Mouse (Mus musculus) kidney, postnatal 4 days (tissue): Measurements from ENCODE around the gene Zfp536.

Experiments
- DNase-seq, 2 experiments: peaks; one replicate each; pipeline ENCODE4 v3.0.0; 2021; ENCODE audit warnings: mixed read lengths in 2 of 2

The Zfp536 gene

DNA sequence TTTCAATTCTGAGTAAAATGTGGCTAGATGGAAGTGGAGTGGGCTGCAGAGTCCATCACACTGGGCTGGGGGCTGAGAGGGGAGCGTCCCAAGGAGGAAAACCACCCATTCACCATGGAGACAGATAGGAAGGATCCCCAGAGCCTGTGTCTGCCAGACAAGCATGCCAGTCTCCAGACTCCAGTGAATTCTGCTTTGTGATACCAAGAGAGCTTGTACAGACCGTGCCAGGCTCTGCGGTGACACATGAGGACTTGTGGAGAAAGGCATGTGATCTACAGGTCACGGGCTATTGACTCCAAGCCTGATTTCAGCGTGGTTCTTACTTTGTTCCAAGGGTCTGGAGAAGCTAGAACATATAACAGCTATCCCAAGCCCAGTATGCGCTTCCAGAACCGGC lies 230.5 kb downstream of the Zfp536 start:
- no peak for DNase-seq

DNA sequence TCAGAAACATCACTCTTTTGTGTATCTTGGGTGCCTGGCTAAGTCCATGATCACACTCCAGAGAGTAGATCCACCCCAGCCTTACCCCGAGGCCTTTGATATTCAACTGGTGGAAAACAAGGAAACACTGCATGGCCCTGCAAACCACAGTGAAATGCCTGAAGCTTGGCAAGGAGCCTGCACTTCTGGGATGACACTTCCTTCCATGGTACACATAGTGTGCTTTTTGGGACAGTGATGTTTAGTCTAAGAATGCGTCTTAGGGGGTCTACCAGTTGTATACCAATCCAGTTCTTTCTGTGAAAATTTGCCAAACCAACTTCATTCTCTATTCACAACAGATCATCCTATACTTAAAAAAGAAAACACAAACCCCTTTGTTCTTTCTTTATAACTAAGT lies 242.3 kb downstream of the Zfp536 start:
- DNase-seq: no peak

DNA sequence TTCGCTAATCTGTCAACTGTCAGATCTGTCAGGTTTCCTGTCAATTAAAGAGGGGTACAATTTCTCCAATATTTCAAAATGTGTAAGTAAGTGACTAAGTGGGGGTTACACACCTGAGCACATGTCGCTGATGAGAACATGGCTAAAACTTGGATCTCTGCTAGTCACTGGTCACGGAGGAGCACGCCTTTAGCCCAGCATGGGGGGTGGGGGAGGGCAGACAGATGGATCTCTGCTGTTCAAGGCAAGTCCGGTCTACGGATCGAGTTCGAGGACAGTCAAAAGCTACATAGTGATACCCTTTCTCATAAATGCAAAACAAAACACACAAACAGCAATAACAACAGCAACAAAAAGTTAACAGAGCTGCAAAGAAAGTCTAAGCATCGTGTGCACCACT lies 245.1 kb downstream of the Zfp536 start:
- DNase-seq: no peak

DNA sequence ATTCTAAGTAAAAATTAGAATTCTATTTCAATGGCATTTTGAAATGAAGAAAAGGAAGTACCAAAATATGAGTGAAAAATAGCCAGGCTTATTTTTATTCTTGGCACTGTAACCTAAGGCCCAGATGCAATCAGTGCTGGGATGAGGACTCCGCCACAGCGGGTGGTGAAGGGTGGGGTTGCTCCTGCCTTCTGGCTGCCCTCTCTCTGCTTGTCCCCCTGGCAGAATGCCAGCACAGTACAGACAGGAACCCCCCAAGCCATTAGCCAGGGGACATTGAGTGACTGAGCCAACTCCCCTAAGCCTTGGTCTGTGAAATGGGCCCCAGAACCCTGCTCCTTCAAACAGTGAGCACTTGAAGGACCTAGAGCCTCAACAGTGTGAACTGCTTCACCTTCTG lies 245.6 kb downstream of the Zfp536 start:
- no peak for DNase-seq

DNA sequence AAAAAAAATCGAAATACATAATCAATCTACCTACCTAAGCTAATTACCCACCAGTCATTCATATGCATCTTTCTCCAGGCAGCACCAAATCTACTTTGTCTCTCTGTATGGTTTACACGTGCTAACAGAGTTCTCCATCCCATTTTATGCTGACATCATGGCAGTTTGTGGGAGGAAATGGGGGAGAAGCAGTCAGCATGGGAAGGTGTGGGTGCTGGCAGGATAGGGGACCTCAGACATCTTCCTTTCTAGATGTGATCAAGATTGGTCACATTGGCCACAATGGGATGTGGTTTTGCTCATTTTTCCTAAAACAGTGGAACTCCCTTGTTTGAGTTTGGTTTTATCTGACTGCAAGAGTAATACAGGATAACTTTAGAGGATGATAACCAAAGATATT lies 252.0 kb downstream of the Zfp536 start:
- DNase-seq: no peak

DNA sequence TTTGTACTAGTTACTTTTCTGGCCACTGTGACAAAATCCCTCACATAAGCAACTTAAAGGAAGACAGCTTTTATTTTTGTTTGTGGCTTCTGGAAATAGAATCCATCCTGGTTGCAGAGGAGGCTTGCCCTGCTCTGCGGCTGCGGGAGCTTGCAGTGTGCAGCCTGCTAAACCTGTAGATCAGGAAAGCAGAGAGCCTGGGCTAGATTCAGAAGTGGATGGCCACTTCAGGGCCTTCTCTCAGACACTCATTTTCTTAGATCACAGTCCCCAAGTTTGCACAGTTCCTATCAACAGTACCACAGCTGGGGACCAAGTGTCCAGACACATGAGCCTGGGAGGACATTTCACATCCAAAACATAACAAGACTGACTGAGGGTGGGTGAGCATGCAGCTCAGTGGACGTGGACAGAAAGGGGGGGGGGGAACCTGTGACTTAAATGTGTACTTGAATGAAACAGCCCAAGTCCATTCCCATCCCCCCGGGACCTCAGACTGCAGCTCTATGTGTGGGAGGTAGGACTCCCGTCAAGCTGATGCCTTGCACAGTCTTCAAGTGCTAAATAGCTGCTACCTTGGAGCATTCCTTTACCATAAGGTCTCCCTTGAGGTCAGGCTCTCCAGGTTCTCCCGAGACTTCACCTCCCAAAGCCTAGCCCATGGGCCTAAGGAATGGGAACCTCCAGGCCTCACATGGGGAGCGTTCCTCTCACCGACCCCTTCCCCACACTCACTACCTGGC lies 262.3 kb downstream of the Zfp536 start:
- DNase-seq: no peak

DNA sequence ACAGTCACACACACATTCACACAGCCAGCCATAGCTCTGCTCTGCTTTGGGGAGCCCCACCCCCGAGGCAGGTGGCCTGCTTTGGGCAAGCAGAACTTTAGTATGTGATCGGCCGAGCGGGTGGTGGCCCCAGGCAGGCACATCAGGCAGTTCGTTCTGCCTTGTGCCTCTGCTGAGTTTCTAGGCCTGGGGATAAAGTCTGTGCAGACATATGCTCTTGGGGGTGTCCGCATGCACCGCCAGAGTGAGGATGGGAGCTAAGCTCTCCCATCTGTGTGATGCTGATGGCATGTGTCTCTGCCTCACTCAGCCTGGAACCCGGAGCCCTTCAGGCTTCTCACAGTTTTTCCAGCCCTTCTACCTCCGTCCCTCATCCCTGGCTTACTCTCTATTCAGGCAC lies 263.7 kb downstream of the Zfp536 start:
- no peak for DNase-seq

DNA sequence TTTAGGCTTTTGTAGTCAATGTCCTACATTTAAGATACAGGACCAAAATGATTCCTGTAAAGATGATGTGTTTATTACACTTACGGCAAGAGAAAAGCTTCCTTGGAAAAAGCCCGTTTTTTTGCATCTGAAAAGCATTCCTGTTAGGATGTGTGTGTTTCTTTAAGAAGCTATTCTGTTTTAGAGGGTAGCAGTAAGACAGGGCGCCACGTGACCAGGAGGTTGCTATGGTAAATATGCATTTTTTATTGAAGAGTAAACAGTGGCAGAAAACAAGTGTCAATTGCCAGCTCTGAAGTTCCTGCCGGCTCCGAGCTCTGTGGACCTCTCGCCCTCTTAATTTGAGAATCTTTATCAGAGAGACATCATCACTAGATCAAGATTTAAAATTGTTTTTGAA lies 267.9 kb downstream of the Zfp536 start:
- no peak for DNase-seq

DNA sequence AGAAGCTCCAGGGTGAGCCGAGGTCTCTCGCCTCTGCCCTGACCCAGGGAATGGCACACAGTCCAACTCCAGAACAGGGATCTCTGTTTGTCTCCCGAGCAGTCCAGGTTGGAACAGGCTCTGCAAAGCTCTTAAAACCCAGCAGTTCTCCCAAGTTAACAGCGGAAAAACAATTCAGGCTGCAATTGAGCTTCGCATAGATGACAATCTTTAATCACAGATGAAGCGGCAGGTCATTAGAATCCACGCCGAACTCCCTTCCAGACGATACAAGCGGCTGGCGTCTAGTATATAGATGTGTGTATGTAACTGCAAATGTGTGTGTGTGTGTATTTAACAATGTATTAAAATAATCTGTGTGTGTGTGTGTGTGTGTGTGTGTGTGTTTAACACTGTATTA lies 268.3 kb downstream of the Zfp536 start:
- no peak for DNase-seq

DNA sequence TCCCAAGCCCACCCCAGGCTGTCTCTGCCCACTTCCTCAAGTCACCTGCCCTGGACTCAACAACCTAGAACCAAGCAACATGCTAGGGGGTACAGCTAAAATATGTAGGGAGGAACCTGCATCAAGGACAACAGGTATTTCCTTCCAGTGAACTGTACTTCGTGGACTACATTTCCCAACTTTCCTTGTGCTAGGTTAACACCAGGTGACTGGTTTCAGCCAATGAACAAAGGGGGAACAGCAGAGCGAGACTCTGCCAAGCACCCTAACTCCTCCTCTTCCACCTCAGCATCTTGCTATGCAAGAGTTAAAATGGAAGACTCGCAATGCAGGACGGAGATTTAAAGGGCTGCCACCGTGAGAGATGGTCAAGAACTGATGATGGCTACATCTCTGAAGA lies 274.6 kb downstream of the Zfp536 start:
- no peak for DNase-seq

DNA sequence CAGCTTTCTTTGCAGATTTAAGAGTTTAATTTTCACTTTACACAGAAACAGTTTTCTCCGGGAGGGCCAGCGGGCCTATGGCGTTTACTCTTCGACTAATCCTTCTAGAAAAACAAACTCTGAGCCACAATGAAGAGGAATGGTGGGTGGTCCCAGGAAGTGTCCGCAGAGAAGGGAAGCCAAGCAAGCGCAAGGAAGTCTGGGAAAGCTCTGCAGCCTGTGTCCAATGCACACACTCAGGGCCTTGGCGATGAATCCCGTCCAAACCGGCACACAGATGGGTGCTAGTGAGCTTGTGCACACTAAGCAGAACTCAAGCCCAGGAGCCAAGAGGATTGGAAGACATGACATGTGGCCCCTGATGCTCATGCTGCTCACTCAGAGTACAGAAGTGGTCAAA lies 276.9 kb downstream of the Zfp536 start:
- DNase-seq: peak; percentile 19 to 48

DNA sequence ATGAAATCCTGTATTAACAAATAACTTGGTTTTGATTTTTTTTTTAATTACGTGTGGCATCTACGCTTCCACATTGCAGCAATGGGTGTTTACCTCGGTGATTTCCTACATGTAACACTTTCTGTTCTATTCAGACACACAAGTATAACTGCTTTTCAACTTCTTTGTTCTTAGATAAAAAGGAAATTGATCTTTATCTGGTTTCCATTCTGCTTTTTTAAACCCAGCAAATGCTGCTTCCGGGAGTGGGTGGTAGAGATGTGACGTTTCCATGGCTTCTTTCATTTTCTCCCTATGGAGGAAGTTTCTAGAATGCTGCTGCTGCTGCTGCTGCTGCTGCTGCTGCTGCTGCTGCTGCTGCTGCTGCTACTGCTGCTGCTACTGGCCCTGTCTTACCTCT lies 283.1 kb downstream of the Zfp536 start:
- no peak for DNase-seq

DNA sequence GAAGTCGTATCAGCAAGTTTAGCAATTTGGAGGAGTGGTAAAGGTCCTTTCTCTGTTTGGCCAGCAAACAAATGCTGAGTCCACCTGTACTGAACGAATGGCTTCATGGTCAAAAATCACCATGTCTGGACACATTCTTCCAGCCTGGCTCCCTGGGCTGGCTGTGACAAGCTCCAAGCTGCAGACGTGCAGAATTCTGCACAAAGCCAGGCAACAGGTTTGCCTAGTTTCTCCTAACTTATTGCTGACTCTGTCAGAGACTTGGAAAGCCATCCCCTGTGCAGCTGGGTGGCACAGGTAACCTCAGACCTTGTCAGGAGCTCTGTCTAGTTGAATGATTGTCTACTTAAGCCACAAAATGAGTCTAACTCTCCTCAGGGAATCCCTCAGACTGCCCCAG lies 288.5 kb downstream of the Zfp536 start:
- no peak for DNase-seq

DNA sequence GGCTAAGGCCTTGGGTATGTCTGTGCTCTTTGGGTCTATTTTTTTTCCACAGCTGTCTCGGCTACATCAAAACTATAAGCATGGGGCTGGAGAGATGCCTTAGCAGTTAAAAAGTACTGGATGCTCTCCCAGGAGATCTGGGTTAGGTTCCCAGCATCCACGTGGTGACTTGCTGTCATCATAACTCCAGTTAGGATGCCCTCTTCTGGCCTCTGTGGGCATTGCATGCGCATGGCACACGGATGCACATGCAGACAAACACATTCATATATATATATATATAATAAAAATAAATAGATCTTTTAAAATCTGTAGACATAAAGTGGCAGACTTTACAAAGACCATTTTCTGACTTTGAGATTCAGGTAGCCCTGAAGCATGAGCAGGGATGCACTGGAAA lies 290.9 kb downstream of the Zfp536 start:
- DNase-seq: peak in 1 of 2 experiments; percentile 29

DNA sequence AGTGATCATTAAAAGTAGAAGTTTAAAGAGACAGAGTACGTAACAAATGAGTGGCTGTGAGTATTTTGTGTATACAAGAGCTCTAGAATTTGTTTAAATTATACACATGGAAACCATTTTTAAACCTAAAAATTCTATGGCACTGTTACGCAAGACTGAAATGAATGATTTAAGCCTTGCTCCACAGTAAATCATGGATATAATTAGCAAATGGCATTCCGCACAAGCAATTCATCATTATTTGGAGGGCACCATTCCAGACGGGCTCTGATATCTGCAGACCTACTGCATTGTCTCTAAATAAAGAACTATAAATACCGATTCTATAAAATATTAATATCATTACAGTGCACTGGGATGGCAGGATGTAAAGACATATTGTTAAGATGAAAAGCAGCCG lies 292.3 kb downstream of the Zfp536 start:
- no peak for DNase-seq

DNA sequence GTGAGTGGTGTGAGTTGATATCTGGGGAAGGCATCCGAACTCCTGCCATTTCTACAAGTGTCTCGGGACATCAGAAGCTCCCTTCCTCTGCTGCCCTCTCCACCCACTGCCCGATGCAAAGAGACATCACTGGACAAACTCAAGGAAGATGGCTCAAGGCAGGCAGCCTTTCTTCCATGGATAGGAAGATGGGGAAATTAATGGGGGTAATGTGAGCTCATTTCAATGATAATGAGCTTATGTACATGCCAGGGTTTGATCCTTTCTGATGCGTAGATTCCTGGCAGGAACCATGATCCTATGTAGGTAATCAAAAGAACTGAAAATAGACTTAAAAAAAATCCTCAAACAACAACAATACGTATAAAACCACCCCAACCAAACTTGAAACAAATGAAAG lies 296.1 kb downstream of the Zfp536 start:
- no peak for DNase-seq

DNA sequence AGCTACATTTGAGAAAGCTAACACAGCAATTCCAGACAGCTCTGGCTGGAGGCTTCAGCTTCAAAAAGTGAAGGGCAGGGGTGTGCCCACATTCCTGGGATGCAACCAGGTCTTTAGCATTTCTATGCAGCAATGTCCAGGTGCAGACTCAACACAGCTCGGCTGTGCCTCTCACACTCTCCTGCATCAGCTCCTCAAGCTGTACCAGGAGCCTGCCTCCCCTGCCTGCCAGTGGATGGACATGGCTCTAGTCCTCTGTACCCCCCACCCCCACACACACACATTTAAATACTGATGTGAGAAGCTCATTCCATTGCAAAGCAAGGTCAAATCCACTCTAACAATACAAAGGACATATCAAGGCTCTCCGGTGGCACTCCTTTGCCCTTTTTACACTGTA lies 298.0 kb downstream of the Zfp536 start:
- no peak for DNase-seq

DNA sequence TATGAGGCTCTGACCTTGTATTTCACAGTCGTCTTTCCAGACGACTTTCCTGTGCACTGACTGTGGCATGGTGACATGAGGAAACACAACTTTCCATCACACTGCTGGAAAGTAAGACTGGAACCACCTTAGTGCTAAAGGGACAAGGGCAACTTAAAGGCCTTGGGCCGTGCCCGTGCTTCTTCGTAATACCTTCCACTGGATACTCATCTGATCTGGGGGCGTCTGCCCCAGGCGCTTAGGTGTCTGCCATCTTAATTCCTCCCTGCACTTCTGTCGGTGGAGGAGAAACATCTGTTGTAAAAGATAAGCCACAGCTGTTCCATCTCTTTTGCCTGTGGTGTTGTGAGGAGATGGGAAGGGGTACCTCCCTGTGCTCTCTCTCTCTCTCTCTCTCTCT lies 299.2 kb downstream of the Zfp536 start:
- DNase-seq: no peak

DNA sequence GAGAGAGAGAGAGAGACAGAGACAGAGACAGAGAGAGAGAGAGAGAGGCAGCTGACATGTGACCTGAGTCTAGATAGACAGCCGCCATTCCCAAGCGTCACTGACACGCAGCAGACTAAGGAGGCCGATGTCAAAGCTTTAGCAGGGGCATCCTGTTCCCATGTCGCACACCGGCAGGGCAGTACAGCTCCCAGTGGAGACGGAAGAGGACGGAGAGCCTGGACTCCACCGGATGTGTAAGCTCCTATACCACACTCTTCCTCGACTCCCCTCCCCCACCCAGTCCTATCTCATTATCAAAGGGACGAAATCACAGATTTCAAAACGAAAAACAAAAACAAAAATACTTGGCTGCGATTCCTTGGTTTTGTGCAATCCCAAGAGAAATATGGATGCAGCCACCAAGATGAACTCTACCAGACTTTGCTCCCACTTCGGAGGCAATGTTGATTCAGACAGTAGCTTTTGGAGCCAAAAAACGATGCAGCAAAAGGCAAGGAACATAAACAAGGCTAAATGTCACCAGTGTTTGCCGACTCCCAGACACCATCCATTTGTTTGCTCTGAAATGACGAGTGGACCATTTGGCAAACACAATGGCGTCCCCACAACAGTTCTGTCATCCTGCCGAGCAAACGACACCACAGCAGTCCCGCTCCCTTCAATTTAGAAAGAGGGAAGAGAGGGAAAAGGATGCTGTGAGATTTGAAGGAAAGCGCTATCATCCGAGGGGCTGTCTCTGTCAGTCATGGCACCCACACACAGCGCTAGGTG lies 299.9 kb downstream of the Zfp536 start:
- no peak for DNase-seq

DNA sequence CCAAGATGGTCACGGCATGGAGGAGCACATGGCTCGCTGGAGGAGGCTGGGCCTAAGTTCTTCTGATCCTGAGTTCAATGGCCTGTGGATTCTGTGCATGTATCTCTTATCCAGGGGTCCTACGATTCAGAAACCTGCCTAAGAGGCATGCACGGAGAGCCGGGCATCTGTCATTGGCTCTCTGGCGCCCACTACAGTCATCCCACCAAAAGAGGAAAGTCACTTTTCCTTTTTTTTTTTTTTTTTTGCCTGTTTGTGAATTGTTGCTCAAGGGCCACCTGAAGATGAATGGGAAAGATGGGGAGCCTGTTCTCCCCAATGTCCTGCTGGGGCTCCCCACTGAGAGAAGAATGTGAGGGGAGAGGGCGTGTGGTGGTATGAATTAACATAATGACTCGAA lies 301.7 kb downstream of the Zfp536 start:
- peak in 1 of 2 experiments; percentile 28 for DNase-seq

DNA sequence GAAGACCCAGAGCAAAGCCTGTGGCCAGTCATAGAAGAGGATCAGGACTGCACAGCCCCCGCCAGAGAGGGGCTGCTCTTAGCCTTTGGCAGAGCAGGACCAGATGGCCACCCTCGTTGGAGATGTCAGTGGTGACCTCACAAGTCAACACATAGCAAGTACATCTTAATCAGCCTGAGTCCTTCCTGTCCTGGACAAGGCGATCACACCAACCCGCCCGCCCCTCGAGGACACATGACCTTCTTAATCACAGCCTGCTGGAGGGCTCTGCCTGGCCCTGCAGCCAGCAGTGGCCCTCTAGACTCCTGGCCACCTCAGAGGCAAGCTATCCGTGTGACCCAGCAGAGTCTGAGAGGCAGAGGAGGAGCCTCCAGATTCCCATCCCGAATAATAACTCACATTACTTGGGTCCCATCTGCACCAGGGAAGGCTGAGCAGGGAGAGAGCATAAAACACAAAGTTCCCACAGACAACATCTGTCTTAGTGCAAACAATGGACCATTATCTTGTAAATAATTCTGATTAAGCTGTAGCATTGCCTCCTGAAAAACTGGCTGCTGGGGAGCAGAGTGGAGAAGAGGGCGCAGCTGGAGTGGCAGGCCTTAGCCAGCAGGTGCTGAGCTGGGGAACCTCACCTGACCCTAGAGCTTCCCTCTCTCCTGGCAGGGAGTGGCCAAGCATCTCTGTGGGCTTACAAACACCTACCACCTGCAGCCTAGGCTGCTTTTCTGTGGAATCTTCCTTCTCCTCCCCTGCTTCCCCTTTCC lies 306.8 kb downstream of the Zfp536 start:
- DNase-seq: no peak

DNA sequence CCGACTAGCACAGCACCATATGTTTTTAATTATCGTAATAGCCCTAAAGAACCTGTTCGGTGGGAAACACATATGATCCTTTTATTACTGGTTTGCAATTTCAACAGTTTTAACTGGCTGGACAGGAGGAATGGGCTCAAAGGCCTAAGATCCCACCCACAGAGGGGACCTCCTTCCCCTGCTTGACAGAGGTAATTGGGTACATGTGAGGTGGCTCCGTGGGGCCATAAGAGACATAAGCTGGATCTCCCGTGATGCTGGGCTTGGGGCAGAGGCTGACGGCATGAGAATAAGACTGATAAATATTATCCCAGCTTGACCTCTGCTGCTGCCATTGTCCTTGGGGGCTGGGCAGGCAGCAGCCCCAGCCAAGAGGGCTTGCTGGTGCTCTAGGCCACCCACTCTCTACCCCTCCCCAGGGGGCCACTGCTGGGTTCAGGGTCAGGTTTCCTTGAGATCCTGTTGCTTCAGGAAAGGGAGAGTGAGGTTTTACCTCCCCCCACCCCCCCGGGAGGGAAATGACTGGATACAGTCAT lies 309.2 kb downstream of the Zfp536 start:
- no peak for DNase-seq

DNA sequence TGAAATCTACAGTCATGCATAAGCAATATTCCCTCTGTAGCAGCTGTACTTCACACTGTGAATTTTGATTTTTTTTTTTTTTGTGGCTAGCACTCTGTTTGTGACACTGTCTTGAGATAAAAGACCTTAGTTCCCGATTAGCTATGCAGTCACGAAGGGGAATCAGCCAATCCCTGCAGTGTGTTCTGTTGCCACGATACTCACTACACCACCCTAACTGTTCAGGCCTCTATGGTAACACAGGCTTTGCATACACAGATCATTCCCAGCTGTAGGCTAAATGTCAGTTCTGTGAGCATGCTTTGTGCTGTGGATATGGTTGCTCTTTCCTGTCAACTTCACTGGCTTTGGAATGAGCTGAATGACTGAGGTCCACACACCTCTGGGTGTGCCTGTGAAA lies 325.9 kb downstream of the Zfp536 start:
- DNase-seq: no peak

DNA sequence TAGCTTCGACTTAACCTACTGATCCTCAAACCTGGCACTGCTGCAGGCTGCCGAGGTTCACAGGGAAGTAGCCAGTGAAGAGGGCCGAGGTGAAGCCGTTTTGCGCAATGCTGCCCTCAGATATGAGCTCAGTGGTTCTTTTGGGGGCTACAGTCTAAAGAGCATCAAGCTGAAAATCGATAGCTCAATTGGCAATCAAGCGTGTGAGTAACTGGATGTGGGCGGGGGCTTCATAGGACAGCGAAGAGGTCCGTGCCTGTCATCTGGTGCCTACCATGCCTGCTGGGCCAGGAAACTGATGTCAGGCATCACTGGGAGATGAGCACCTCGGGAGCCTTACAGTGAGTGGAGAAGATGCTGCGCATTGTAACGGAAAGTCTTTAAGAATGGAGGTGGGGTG lies 333.5 kb downstream of the Zfp536 start:
- no peak for DNase-seq
